Mouse (Mus musculus): Measurements from ENCODE around the gene Tmem147. TPM values are rescaled to one million over a fixed set of nuclear protein-coding genes. Genes with fewer than 3 reads are reported as not detected.
"Not testable (repeated sequence)": the region's sequence is repeated elsewhere in the genome, so short reads cannot be mapped to it uniquely, and the experiment has no call there.

Gene Tmem147
- total RNA-seq, 2 experiments from 2014 or later = 119 to 127 TPM

- H3K4me3 ChIP-seq = no peak within 1 kb of the TSS
- intact Hi-C loops (cut with DNase I) = no loop called here
- no peak within 1 kb of the TSS for H3K27ac ChIP-seq
- TF ChIP-seq CTCF (IDR thresholded peaks at IDR 0.05) = no peak
- no peak for DNase-seq (ENCODE audit: extremely low spot score in 1 of 2, low spot score in 2 of 2)
These were observed 21.8 kb upstream of the Tmem147 start, which contains the start of gene Sbsn for GRCm38 (mm10) chr7:30751086-30751669. Sbsn (plus strand) TSS chr7:30751471.

- intact Hi-C loops (cut with DNase I) = no loop called here
- Histone ChIP-seq H3K4me3 (no peak overlapping the region), H3K27ac (no peak overlapping the region)
- no peak for DNase-seq (ENCODE audit: extremely low spot score in 1 of 2, low spot score in 2 of 2)
- TF ChIP-seq CTCF (IDR thresholded peaks at IDR 0.05) = no peak
These were observed 20.7 kb upstream of the Tmem147 start for GRCm38 (mm10) chr7:30749824-30750606.

GRCm38 (mm10) chr7:30747525-30748204, 18.3 kb upstream of the Tmem147 start:
- H3K27ac ChIP-seq = no peak overlapping the region
- intact Hi-C loops (cut with DNase I) = no loop called here
- no peak for DNase-seq (ENCODE audit: extremely low spot score in 1 of 2, low spot score in 2 of 2)
- no peak overlapping the region for H3K4me3 ChIP-seq
- no peak; the same call in 1 of the 2 replicates for TF ChIP-seq CTCF (IDR thresholded peaks at IDR 0.05)

- Histone ChIP-seq H3K4me3 (no peak overlapping the region), H3K27ac (no peak overlapping the region)
- no peak for DNase-seq (ENCODE audit: extremely low spot score in 1 of 2, low spot score in 2 of 2)
- intact Hi-C loops (cut with DNase I) = no loop called here
- TF ChIP-seq CTCF (IDR thresholded peaks at IDR 0.05) = no peak; the same call in 1 of the 2 replicates
These were observed 14.8 kb upstream of the Tmem147 start for GRCm38 (mm10) chr7:30744022-30744598.

- intact Hi-C loops (cut with DNase I); H3K27ac ChIP-seq; H3K4me3 ChIP-seq; DNase-seq (ENCODE audit: extremely low spot score in 1 of 2, low spot score in 2 of 2): not testable (repeated sequence)
These were observed 14.3 kb upstream of the Tmem147 start, which contains the start of gene Gapdhs for GRCm38 (mm10) chr7:30743617-30744016. Gapdhs (minus strand) TSS chr7:30743681.

- DNase-seq (ENCODE audit: extremely low spot score in 1 of 2, low spot score in 2 of 2); H3K27ac ChIP-seq; intact Hi-C loops (cut with DNase I); H3K4me3 ChIP-seq: not testable (repeated sequence)
These were observed 13.2 kb upstream of the Tmem147 start for GRCm38 (mm10) chr7:30742570-30742969.

DNA sequence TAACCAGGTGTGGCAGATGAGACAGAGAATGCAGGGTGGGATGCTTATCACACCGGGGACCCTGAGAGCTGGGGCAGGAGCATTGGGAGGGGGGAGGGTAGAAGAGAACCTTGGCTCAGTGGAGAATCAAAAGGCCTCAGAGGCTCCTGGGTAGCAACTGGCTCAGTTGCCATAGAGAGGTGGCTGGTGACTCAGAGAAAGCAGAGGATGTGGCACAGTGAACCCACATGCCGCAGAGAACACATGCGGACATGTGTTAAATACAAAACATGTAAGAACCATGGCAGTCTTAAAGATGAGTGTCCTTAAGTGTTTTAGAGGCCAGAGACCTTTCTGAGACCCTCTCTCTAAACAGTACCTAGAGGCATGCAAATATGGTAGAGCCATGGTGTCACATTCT, 6.9 kb upstream of the Tmem147 start:
- H3K4me3 ChIP-seq = no peak overlapping the region
- DNase-seq (ENCODE audit: extremely low spot score in 1 of 2, low spot score in 2 of 2) = no peak
- intact Hi-C loops (cut with DNase I) = loop anchor here (10.0 kb wide), 1 partner anchor 339 kb away; the partner anchor contains the start of gene Fxyd3
- H3K27ac ChIP-seq = no peak overlapping the region
- no peak for TF ChIP-seq CTCF (IDR thresholded peaks at IDR 0.05)

- DNase-seq (ENCODE audit: extremely low spot score in 1 of 2, low spot score in 2 of 2); H3K27ac ChIP-seq: not testable (repeated sequence)
- peak overlapping the region; percentile 80 for H3K4me3 ChIP-seq
- intact Hi-C loops (cut with DNase I) = loop anchor here (10.0 kb wide), 1 partner anchor 345 kb away; the partner anchor contains the start of gene Fxyd3
These were observed 853 bp upstream of the Tmem147 start for GRCm38 (mm10) chr7:30730064-30730722.

GRCm38 (mm10) chr7:30728739-30729395, 473 bp downstream of the Tmem147 start:
- no peak for DNase-seq (ENCODE audit: extremely low spot score in 1 of 2, low spot score in 2 of 2)
- TF ChIP-seq CTCF (IDR thresholded peaks at IDR 0.05) = no peak; the same call in 1 of the 2 replicates
- intact Hi-C loops (cut with DNase I) = loop anchor here (1.0 to 10.0 kb wide), 4 partner anchors 64 to 144 kb away; partner anchors contain the start of genes Ffar1, Kmt2b and Rbm42
- Histone ChIP-seq H3K4me3 (peak overlapping the region; percentile 80), H3K27ac (peak overlapping the region; percentile 95)

DNA sequence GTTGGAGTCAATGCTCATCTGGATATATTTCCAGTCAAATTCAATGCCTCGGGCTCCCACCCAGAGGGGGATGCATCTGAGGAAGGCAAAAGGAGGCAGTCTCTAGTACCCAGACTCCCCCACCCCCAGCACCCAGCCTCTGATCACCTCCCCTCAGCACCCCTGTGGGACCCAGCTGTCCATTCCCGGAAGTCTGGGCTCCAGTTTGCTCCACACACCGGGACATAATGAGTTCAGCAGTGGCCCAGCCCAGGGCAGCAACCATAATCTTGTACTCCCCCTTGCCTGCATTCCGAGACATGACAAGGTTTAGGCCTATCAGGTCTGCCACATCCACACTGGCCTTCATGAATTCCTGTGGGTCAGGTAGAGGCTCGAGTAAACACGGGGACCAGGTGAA, 1.1 kb downstream of the Tmem147 start:
- TF ChIP-seq CTCF (IDR thresholded peaks at IDR 0.05) = no peak
- peak overlapping the region; percentile 80 for H3K4me3 ChIP-seq
- no peak for DNase-seq (ENCODE audit: extremely low spot score in 1 of 2, low spot score in 2 of 2)
- intact Hi-C loops (cut with DNase I) = loop anchor here (2.0 to 10.0 kb wide), 2 partner anchors 133 to 143 kb away; partner anchors contain the start of genes Ffar1 and Kmt2b
- no peak overlapping the region for H3K27ac ChIP-seq

Data from left cerebral cortex, adult 2 months (tissue).